Mouse (Mus musculus) embryonic fibroblast, embryonic 13.5 days (primary cell): ENCODE results near the gene Duxf3.

Experiments
- CTCF ChIP-seq: IDR thresholded peaks from 2 replicates; pipeline ENCODE4 v1.5.1; 2011; ENCODE audit warnings: mild to moderate bottlenecking, control low read depth, low read length, moderate library complexity, borderline replicate concordance; ENCODE audit not compliant: insufficient read depth
- POLR2A ChIP-seq: IDR thresholded peaks from 2 replicates; pipeline ENCODE4 v1.6.1; 2011; ENCODE audit warnings: low read depth, mild to moderate bottlenecking, control low read depth, low read length, moderate library complexity

- TF ChIP-seq CTCF (no peak), POLR2A (no peak)
Measured at GRCm38 (mm10) chr10:58211213-58211612, 21.3 kb downstream of the Duxf3 start.
